Mouse (Mus musculus): ENCODE data around the gene Vwa3b. TPM values are rescaled to one million over a fixed set of nuclear protein-coding genes. Genes with fewer than 3 reads are reported as not detected.
A peak's percentile ranks its signal among the peaks of the same experiment; 100 is the strongest.

Vwa3b gene
- total and polyA plus RNA-seq, 2 experiments: 0.37 to 0.40 TPM

GRCm38 (mm10) chr1:37201406-37201805, 175.0 kb downstream of the Vwa3b start:
- Histone ChIP-seq H3K4me1 (ENCODE audit: control insufficient read depth, insufficient read depth, low read length) (no peaks in the 10 kb centered on the region), H3K27ac (replicated peaks; ENCODE audit: insufficient read depth, low read depth, low read length) (no peak overlapping the region), H3K27me3 (ENCODE audit: control insufficient read depth, insufficient read depth, low read length) (no peaks in the 10 kb centered on the region), H3K36me3 (ENCODE audit: control insufficient read depth, insufficient read depth, low read length) (no peaks in the 10 kb centered on the region), H3K79me2 (ENCODE audit: control insufficient read depth, insufficient read depth, low read length) (no peaks in the 10 kb centered on the region), H3K4me3 (ENCODE audit: insufficient read depth, low read depth, low read length) (no peak overlapping the region), H3K9ac (ENCODE audit: low read depth, low read length) (no peak overlapping the region)
- TF ChIP-seq POLR2A (IDR thresholded peaks at IDR 0.05; ENCODE audit: extremely low read depth, insufficient read depth, low read length) (no peak), CTCF (IDR thresholded peaks at IDR 0.05; ENCODE audit: low read depth, low read length) (no peak)
- WGBS: 77% methylated on average over 4 of the region's 4 CpGs
- no peak for DNase-seq (ENCODE audit: extremely low read depth, low read depth, low spot score)

GRCm38 (mm10) chr1:37207743-37208142, 181.3 kb downstream of the Vwa3b start:
- Histone ChIP-seq H3K79me2 (ENCODE audit: control insufficient read depth, insufficient read depth, low read length) (no peaks in the 10 kb centered on the region), H3K27ac (replicated peaks; ENCODE audit: insufficient read depth, low read depth, low read length) (no peak overlapping the region), H3K4me3 (ENCODE audit: insufficient read depth, low read depth, low read length) (no peak overlapping the region), H3K4me1 (ENCODE audit: control insufficient read depth, insufficient read depth, low read length) (no peaks in the 10 kb centered on the region), H3K9ac (ENCODE audit: low read depth, low read length) (no peak overlapping the region), H3K27me3 (ENCODE audit: control insufficient read depth, insufficient read depth, low read length) (no peaks in the 10 kb centered on the region), H3K36me3 (ENCODE audit: control insufficient read depth, insufficient read depth, low read length) (no peaks in the 10 kb centered on the region)
- WGBS: 91% methylated on average over 8 of the region's 8 CpGs
- no peak for DNase-seq (ENCODE audit: extremely low read depth, low read depth, low spot score)
- no peak for TF ChIP-seq POLR2A (IDR thresholded peaks at IDR 0.05; ENCODE audit: extremely low read depth, insufficient read depth, low read length)
- TF ChIP-seq CTCF (IDR thresholded peaks at IDR 0.05; ENCODE audit: low read depth, low read length): no peak

- 90% methylated on average over 9 of the region's 9 CpGs for WGBS
- H3K27ac ChIP-seq (replicated peaks; ENCODE audit: insufficient read depth, low read depth, low read length): no peak overlapping the region
- DNase-seq (ENCODE audit: extremely low read depth, low read depth, low spot score): no peak
- no peak overlapping the region for H3K9ac ChIP-seq (ENCODE audit: low read depth, low read length)
- no peaks in the 10 kb centered on the region for H3K4me1 ChIP-seq (ENCODE audit: control insufficient read depth, insufficient read depth, low read length)
- no peak for TF ChIP-seq POLR2A (IDR thresholded peaks at IDR 0.05; ENCODE audit: extremely low read depth, insufficient read depth, low read length)
- TF ChIP-seq CTCF (IDR thresholded peaks at IDR 0.05; ENCODE audit: low read depth, low read length): no peak
- H3K36me3 ChIP-seq (ENCODE audit: control insufficient read depth, insufficient read depth, low read length): no peaks in the 10 kb centered on the region
- H3K4me3 ChIP-seq (ENCODE audit: insufficient read depth, low read depth, low read length): no peak overlapping the region
- no peaks in the 10 kb centered on the region for H3K79me2 ChIP-seq (ENCODE audit: control insufficient read depth, insufficient read depth, low read length)
- H3K27me3 ChIP-seq (ENCODE audit: control insufficient read depth, insufficient read depth, low read length): no peaks in the 10 kb centered on the region
These were observed 186.0 kb downstream of the Vwa3b start for GRCm38 (mm10) chr1:37212375-37212774.

- WGBS: 68% methylated on average over 1 of the region's 1 CpGs
- no peak within 1 kb of the TSS for H3K9ac ChIP-seq (ENCODE audit: low read depth, low read length)
These were observed 187.7 kb downstream of the Vwa3b start, which contains the start of gene Cnga3 for GRCm38 (mm10) chr1:37214144-37214543. TSS of gene Cnga3 (plus strand) at chr1:37214434.

GRCm38 (mm10) chr1:37218386-37218785, 192.0 kb downstream of the Vwa3b start:
- H3K27ac ChIP-seq (replicated peaks; ENCODE audit: insufficient read depth, low read depth, low read length): no peak overlapping the region
- DNase-seq (ENCODE audit: extremely low read depth, low read depth, low spot score): no peak
- WGBS: 10% methylated on average over 14 of the region's 14 CpGs
- H3K79me2 ChIP-seq (ENCODE audit: control insufficient read depth, insufficient read depth, low read length): no peaks in the 10 kb centered on the region
- H3K36me3 ChIP-seq (ENCODE audit: control insufficient read depth, insufficient read depth, low read length): no peaks in the 10 kb centered on the region
- no peak overlapping the region for H3K4me3 ChIP-seq (ENCODE audit: insufficient read depth, low read depth, low read length)
- no peak overlapping the region for H3K9ac ChIP-seq (ENCODE audit: low read depth, low read length)
- H3K27me3 ChIP-seq (ENCODE audit: control insufficient read depth, insufficient read depth, low read length): 0 out of 2 replicates have a peak, but pooled peaks cover 5% of the 10 kb centered on the region
- TF ChIP-seq POLR2A (IDR thresholded peaks at IDR 0.05; ENCODE audit: extremely low read depth, insufficient read depth, low read length) (no peak), CTCF (IDR thresholded peaks at IDR 0.05; ENCODE audit: low read depth, low read length) (0 out of 2 replicates have a peak, but pooled peaks have one; percentile 1)
- H3K4me1 ChIP-seq (ENCODE audit: control insufficient read depth, insufficient read depth, low read length): no peaks in the 10 kb centered on the region

More at GRCm38 (mm10) chr1:37214144-37214543, 187.7 kb downstream of the Vwa3b start, which contains the start of gene Cnga3:
- no peaks in the 10 kb centered on the region for H3K4me1 ChIP-seq (ENCODE audit: control insufficient read depth, insufficient read depth, low read length)
- no peaks in the 10 kb centered on the region for H3K36me3 ChIP-seq (ENCODE audit: control insufficient read depth, insufficient read depth, low read length)
- no peaks in the 10 kb centered on the region for H3K79me2 ChIP-seq (ENCODE audit: control insufficient read depth, insufficient read depth, low read length)
- no peak for DNase-seq (ENCODE audit: extremely low read depth, low read depth, low spot score)
- H3K27ac ChIP-seq (replicated peaks; ENCODE audit: insufficient read depth, low read depth, low read length): no peak within 1 kb of the TSS
- no peak within 1 kb of the TSS for H3K4me3 ChIP-seq (ENCODE audit: insufficient read depth, low read depth, low read length)
- TF ChIP-seq POLR2A (IDR thresholded peaks at IDR 0.05; ENCODE audit: extremely low read depth, insufficient read depth, low read length) (no peak), CTCF (IDR thresholded peaks at IDR 0.05; ENCODE audit: low read depth, low read length) (no peak)
- 0 out of 2 replicates have a peak, but pooled peaks cover 5% of the 10 kb centered on the region for H3K27me3 ChIP-seq (ENCODE audit: control insufficient read depth, insufficient read depth, low read length)

- no peaks in the 10 kb centered on the region for H3K36me3 ChIP-seq (ENCODE audit: control insufficient read depth, insufficient read depth, low read length)
- TF ChIP-seq POLR2A (IDR thresholded peaks at IDR 0.05; ENCODE audit: extremely low read depth, insufficient read depth, low read length) (no peak), CTCF (IDR thresholded peaks at IDR 0.05; ENCODE audit: low read depth, low read length) (no peak)
- DNase-seq (ENCODE audit: extremely low read depth, low read depth, low spot score): no peak
- H3K4me3 ChIP-seq (ENCODE audit: insufficient read depth, low read depth, low read length): no peak overlapping the region
- no peak overlapping the region for H3K27ac ChIP-seq (replicated peaks; ENCODE audit: insufficient read depth, low read depth, low read length)
- 90% methylated on average over 5 of the region's 5 CpGs for WGBS
- H3K79me2 ChIP-seq (ENCODE audit: control insufficient read depth, insufficient read depth, low read length): no peaks in the 10 kb centered on the region
- H3K9ac ChIP-seq (ENCODE audit: low read depth, low read length): no peak overlapping the region
- 0 out of 2 replicates have a peak, but pooled peaks cover 5% of the 10 kb centered on the region for H3K27me3 ChIP-seq (ENCODE audit: control insufficient read depth, insufficient read depth, low read length)
- H3K4me1 ChIP-seq (ENCODE audit: control insufficient read depth, insufficient read depth, low read length): no peaks in the 10 kb centered on the region
These were observed 193.2 kb downstream of the Vwa3b start for GRCm38 (mm10) chr1:37219593-37219992.

Data from liver, adult 2 months (tissue).